Mouse (Mus musculus): ENCODE measurements around the gene Mecom.

The Mecom gene

DNA sequence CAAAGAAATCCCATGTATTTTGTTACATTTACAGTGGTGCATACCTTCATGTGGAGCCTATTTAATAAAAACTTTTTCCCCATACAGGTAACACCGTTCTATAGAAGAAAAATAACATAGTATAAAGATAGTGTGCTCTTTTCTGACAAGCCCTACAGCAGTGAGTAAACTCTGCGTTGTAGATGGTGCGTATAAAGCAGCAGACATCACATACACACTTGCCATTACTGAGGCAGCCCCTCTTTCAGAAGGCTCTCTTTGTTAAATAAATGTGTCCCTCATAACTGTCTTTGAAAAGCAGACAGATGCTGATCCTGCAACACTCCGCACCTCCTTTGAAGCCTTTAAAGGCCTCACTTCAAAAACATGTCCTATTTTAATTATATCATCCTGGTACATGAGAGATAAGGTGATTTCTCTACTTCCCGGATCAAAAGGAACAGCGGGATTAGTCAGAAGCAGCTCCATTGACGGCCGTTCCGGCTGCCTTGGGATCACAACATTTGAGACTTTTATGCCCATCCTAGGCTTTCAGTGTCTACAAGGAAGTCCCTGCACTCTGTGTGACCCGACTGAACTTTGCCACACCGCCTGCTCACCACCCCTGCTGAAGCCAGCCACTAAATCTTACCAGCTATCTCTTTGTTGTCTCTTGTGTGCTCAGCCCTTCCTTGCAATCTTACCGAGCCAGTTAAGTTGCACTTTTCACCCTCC lies 355.4 kb downstream of the Mecom start:
- no peak for DNase-seq

DNA sequence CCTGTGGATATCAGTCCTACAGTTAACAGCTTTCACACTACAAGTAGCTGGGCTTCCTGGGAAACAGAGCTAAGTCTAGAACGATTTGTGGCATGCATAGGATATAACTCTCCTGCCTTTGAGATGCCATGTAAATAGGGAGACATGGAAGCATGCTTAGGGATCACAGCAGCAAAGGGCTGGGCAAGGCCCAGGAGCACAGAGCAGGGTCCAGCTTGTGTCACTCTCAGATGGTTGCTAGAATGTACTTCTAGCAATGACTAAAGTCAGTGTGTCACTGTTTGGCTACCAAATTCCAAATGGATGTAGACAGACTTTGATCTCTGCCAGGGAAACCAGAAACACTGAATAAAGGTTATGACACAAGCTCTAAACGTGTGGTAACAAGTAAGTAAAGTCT lies 358.5 kb downstream of the Mecom start:
- no peak for DNase-seq

DNA sequence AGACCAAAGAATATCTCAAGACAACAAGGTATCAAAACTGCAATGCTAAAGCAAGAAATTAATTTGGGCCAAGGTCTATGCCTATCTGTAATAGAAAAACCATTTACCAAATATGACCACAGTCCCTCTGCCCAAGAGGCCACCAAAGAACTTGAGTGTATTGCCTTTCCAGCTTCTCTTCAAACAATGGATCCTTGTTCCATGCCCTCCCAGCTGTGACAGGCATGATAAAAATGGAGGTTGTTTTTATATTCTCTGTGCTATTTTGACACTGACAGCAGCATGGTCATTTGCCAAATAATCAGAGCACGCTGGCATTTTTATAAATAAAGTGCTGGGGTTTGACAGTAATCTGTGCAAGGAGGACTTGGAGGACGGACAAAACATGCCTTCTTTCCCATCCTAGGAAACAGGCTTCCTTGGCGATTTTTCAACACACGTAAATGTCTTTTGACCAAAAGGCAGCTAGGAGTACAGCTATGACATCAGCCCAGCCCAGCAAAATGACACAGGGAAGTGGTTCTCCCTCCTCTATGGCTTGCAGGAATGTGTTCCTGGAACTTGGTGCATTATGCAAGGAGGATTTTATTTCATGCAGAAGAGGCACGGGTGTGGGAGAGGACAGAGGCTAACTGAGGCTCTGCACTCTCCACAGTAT lies 359.9 kb downstream of the Mecom start:
- no peak for DNase-seq

DNA sequence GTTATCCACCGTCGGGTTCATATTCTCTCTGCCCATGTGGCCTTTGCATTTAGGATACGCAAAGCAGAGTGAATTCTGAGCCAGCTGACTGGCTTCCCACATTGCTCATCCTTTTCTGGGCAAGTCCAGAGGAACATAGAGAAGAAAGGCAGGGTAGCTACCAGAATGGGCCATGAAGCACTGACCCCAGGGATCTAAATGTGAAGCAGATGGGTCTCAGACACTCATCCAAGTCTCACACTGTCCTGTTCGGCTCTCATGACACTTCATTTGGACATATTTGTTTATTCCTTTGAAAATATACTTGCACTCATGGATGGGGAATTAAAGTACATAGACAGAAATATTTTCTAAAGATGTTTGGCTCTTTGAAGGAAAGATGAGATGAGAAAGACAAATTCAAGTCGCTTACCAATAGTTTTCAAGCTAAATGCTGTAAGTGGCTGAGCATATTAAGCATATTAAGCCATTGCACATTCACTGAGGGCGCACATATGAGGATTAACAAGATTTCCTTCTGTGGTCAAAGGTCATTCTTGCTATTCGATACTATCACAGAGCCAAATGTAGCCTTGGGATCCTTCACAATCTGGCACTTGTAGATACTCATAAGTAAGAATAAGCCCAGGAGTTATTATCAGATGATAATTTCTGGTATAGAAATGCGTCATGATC lies 365.9 kb downstream of the Mecom start:
- DNase-seq, result no peak

DNA sequence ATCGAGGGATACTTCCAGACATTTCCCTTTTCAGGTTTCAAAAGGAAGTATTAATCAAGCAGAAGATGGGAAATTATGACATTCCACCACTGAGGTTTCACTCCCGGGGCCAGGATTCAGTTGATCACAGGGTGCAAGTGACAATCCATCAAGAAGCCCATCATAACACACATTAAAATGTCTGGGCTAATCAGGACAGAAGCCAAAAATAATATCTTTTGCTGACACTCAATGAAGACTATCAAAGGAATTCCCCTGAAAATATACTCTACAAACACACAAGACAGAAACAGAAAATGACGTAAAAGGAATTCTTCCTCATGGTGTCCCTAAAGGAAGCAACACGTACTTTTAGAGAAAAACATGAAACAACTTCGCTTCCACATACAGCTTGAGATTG lies 371.2 kb downstream of the Mecom start:
- DNase-seq, result no peak

DNA sequence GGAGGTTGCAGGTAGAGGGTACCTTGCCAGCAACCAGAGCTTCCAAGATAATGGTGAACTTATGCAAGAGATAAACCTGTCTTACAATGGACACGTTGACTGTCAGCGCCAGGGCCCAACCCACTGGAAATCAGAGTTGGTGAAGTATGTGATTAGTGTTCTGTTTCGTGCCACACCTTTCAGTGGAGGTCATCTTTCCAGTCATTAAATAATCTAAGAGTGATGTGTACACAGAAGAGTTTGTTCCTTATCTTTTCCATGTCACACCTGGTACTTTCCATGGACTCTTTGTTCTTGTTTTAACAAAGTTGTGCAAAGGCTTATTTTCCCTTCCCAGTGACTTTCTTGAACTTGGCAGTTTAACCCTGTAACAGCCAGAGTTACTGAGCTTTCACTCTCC lies 374.0 kb downstream of the Mecom start:
- no peak for DNase-seq

DNA sequence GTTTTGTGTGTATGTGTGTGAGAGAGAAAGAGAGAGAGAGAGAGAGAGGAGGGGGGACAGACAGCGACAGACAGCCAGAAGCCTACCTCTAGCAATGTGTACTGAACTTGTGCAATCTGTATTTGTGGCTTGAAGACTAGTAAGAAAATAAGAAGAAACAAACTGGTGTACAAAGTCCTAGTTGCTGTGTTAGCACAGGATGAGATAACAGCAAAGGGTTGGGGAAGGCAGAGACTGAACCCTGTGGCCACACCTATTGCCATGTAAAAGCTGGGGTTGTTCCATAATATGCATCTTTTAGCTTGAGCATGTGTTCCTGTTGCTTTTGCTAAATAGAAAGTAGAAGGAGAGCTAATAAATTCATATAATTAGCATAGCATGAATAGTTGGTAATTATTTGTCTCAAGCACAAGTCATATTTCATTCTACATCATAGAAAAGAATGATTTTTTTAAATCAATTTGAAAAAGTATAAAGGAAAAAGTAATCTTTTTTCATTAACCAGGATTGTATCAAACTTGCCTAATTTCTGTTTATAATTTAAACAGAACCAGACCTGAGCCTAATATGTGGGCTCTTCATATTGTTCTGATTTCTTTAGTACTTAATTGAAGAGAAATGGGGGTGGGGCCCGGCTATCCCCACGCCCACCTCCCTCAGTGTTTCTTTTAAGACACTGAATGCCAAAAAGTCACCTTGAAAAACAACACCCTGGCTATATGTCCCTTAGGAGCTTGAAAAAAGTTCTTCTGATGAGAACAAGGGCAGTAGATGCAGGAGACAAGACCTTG lies 379.2 kb downstream of the Mecom start:
- no peak for DNase-seq

DNA sequence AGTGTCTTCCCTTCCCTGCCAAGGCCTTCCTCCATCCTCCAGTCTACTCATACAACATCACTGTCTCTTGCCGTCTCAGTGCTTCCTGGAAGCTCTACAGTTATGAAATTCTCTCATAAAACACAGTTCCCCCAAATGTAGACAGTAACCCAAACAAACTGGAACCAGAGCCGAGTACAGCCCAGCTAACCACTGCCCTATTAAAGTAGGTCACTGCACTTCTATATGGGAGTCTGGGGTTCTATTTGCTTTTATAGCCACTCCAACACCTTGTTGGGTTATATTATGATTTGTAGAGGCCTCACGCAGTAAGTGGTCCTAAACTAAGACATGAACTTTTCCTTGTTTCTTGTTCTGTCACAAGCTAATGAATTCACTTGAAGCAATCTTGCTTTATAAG lies 380.8 kb downstream of the Mecom start:
- DNase-seq, result no peak

DNA sequence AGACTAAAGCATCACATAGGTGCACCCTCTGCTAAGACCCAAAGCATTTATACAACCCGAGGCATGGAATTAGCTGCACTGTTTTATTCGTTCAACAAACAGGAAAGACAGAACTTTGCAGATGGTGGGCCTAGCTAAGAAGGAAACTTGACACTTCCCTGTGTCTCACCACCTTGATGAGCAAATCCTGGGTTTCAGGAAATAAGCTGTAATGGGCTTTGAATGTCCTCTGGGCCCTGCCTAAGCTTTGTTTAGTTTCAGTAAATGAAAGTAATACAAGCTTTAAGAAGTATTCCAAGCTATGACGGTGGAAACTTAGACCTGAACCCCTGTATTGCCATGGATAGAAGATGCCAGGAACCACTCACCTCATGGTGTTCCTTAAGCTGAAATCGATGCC lies 383.0 kb downstream of the Mecom start:
- no peak for DNase-seq

DNA sequence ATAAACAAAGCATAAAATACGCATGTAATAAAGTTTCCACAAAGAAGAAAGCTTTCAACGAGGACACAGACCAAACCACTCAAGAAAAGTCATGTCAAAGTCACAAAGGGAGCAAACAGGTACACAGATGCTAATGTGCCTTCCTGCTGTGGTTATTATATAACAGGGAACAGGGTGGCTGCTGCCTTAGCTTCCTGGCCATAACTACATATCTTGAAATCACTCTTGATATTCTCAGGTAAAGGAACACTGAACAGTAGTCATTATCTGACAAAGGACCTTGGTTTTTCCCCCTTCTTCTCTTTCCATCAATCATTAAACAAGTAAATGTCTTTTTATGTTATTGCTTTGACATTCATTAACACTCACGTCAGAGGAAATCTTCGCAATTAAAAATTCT lies 384.4 kb downstream of the Mecom start:
- DNase-seq, result no peak

DNA sequence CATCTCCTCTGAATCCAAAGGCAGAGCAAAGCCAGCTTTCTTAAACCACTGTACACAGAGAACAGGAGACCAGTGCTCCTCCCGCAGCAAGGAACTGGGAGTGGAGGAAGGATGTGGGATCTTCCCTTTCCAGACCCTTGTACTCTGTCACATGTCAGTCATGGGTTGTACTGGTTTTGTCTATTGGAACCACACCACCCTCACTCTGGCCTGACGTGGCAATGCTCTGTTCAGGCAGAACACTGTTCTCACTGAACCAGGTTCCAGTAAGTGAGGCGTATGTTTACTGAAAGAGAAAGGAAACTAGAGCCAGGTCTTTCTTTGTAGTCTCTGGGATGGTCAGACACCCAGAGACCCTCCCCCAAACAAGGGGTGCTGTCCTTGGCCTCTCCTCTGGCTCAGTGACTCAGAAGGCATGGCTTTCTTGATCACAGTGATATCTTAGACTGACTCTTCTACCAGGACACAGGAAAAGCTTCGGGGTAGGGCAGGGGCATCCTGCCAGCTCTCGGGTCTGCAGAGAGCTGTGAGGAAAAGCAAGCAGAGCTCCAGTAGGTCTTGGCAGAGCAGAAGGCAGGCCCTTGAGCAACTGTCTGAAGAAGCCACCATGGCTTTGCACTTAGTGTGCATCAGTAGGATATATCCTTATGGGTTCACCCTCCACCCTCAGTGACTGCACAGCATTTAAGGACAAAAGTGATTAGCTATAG lies 386.7 kb downstream of the Mecom start:
- no peak for DNase-seq

DNA sequence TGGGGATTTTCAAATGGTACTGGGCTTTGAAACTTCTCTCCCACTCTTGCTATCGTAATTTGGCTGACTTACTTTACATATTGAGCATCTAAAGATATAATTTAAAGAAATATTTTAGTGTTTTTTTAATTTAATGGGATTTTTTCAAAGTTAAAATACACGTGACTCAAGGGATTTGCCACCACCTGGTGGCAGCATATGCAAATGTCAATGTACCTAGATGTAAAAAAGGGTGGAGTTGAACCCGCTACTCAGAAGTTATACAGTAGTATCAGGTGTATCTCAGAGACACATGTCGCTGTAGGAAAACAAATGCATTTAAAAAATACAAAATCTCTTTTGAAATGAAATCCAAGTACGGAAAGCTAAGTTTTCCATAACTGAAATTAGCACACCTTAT lies 387.5 kb downstream of the Mecom start:
- DNase-seq, result no peak

DNA sequence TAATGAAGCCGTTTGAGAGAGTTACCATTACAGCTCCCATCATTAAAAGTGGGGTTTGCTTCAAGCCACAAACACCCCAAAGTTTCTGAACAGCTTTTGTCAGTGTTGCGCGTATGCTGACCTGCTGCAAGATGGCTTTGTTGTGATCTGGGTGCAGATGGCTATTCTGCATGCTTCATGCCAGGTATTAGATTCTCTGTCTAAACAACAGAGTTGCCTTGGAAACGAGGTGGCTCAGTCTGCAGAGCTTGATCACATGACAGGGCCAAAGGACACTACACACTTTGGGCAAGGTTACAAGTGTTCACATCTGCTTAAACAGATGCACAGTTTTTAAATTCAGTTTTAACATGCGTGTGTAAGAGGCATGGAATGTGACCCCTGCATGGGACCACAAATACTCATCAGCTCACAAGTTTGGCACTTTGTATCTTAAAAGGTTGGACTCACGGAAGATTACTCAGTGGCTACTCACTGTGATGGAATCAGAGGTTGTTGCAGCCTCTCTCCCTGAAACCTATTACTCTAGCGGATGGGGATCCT lies 390.6 kb downstream of the Mecom start:
- DNase-seq, result no peak

DNA sequence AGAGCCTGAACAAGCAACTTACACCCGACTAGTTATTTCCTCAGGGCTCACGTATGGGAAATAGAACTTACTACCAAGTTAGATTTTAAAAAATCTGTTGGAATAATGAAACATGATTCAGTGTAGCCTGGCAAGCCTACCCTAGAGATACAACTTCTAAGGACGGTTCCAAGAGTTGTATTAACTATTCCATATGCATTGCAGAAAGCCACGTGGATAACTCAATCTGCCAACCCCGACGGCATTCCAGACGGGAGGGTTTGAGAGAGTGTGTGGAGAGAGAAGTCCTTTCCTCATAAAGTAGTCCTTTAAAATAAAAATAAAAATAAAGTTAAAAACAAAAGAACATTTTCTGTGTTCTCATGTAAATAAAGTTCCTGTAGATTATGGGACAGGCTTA lies 393.4 kb downstream of the Mecom start:
- no peak for DNase-seq

DNA sequence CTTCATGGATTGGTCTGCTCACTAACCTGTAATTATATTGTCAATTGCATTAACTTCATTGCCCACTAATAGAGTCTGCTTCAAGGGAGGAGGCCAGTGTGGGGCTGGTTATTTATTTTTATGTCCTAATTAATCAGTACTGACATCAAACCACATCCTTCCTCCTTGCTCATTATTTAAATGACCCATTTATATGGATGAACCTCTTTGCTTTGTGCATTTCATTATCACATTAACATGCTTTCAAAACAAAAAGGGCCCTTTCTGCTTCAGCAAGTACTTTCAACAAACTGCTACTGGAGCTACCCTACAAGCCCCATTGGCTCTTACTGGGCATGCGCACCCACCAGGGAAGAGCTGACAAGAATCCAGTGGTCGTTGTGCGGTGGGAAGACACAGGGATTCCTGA lies 393.9 kb downstream of the Mecom start:
- DNase-seq, result no peak

DNA sequence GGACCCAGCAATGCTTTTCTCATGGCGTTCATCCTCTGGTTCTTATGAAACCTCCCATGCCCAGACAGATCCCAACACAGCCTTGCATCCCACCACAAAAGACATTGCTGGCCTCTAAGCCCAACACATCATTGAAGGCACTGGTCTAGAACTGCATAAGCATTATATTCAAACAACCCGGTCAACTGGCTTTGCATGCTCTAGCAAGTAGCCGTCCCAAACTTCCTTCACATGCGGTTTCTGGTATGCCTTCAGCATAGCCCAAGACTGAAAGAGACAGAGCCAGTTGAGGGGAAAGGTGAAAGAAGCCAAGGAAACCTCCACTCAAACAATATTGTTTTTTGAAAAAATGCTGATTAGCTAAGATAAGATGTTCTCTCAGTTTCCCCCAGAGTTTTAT lies 397.7 kb downstream of the Mecom start:
- no peak for DNase-seq

DNA sequence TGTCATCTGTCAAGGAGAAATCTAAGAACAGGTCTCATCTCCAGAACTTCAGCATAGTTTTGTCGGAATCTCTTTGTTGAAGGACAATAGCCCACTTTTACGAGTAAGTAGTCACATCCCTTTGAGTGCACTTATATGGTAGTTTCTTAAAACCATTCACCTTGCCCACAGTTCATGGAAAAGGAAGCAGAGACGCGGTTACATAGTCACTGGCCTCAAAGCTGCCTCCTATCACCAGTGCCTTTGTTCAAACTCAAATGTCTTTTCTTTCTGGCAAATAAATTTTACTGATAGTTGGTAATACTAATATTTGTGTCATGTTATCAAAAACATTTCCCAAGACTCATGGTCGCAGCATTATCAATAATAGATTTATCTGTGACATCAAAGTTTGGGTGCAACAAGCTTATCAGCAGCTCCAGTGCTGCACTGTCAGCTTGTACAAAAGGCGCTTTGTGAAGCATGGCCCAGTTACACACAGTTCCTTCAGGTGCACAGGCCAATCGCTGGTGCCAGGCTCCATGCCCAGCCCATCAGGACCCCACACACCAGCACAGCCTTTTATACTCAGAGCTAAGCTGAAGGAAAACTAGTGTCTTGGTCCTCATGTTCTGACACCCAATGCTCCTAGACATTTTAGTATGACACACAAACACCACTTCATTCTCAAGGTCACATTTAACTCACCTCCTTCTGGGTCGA lies 399.3 kb downstream of the Mecom start:
- DNase-seq, result no peak

DNA sequence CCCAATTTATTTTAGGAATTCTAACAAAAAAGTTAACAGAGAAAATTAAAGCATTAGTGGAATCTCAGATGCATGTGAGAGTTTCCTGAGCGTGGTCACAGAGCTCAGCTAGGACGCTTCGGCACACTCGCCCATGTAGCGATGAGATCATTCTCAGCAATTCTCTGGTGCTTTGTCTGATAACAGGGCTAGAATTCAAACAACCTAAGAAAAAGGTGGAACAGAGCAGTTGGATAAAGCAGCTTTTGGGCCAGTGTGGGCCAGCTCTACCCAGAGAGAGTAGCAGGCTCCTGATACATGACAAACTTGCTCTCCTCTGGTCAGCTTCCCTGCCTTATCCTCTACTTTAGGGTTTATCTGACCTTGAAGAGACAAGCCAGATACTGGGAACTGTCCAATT lies 402.8 kb downstream of the Mecom start:
- DNase-seq, result no peak

DNA sequence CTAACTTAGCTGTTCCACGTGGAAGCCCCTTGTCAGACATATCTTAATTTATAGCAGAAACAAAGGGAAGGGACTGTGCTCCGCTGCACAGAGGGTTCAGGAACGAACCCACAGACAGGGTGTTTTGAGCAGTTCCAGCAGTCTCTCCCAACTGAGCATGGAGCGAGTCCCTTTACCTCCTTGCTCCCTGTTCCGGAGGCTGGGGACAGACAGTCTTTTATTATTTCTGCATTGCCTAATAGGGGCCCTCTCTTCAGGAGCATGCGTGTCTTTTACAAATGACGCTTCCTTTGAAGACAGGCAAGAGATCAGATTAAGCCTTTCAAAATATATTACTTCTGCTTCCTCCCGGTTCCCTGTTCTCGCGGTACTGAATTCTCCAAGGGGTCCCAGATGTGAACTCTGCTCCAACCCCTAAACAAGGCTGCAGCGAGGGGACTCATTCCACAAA lies 403.8 kb downstream of the Mecom start:
- DNase-seq, result no peak

DNA sequence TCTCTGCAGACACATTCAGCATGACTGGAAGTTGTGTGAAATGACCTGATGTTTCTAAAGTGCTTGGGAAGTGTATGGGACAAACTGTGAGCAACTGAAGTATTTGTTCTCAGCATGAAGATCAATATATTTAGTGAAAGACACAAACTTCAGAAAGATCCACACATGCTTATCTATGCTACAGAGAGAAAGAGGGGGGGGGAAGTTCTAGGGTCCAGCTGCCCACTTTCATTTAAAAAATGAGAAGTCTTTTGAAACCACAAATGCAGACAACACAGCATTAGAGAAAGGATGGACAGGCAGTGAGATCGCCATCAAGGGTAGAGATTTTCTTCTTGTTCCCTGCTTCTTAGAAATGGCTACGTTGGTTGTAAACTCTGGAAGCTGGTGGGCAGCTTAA lies 404.4 kb downstream of the Mecom start:
- DNase-seq, result no peak

DNA sequence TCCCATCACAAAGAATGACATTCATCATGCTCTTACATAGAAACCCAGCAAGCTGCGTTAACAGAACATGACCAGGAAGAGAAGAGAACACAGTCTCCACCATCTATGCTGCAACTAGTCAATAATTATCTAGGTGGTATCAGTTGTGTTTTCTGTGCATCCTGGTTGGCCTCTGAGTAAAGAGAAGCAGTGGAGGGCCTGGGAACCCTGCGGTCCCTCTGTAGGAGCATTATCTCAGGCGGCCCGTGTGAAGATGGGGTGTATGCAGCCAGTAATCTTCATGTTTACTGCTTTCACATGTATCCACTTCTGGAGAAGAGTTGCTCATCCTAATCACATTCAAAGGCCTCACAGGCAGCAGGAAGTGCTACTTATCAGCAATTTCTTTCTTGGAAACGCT lies 407.5 kb downstream of the Mecom start:
- DNase-seq, result no peak

DNA sequence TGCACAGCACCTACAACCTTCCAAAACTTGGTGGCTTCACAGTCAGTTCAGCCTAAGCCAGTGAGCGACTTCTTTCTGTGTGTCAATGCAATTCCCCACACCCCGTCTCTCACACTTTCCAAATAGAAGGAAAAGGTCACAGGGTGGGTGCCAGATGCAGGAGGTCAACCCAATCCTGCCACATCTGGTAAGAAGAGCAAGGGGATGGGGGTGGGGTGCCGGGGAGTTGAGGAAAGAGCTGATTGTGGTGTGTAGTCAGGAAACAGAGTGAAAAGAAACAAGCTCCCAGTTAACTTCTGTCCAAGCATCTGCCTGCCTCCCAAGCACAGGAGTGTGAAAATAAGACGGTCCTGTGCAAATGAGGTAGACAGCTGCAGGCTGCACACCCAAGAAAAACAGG lies 408.1 kb downstream of the Mecom start:
- DNase-seq, result no peak

Data from right cerebral cortex, adult 18-20 months (tissue).